Mouse (Mus musculus): ENCODE results near the gene Ctsl.

Ctsl gene

GRCm38 (mm10) chr13:64370173-64370940 lies at the start of gene Ctsl:
Gene Ctsl, minus strand, starts transcription at chr13:64370890.
- peak; percentile 81 for DNase-seq (ENCODE audit: low read depth, low spot score)

GRCm38 (mm10) chr13:64416955-64417601 lies 46.4 kb upstream of the Ctsl start:
- DNase-seq (ENCODE audit: low read depth, low spot score) = no peak

- DNase-seq (ENCODE audit: low read depth, low spot score) = no peak
Observed at GRCm38 (mm10) chr13:64415659-64416058, 45.0 kb upstream of the Ctsl start.

- DNase-seq (ENCODE audit: low read depth, low spot score) = no peak
Observed at GRCm38 (mm10) chr13:64412752-64413257, 42.1 kb upstream of the Ctsl start.

- DNase-seq (ENCODE audit: low read depth, low spot score) = no peak
Observed at GRCm38 (mm10) chr13:64411282-64411681, 40.6 kb upstream of the Ctsl start.

GRCm38 (mm10) chr13:64410604-64411003 lies 39.9 kb upstream of the Ctsl start:
- DNase-seq (ENCODE audit: low read depth, low spot score) = no peak

- no peak for DNase-seq (ENCODE audit: low read depth, low spot score)
Observed at GRCm38 (mm10) chr13:64407992-64408391, 37.3 kb upstream of the Ctsl start.

- DNase-seq (ENCODE audit: low read depth, low spot score) = no peak
Observed at GRCm38 (mm10) chr13:64405550-64405949, 34.9 kb upstream of the Ctsl start.

GRCm38 (mm10) chr13:64403519-64403918 lies 32.8 kb upstream of the Ctsl start:
- no peak for DNase-seq (ENCODE audit: low read depth, low spot score)

- no peak for DNase-seq (ENCODE audit: low read depth, low spot score)
Observed at GRCm38 (mm10) chr13:64402951-64403460, 32.3 kb upstream of the Ctsl start.

GRCm38 (mm10) chr13:64402504-64402949 lies 31.8 kb upstream of the Ctsl start:
- DNase-seq (ENCODE audit: low read depth, low spot score) = no peak

- no peak for DNase-seq (ENCODE audit: low read depth, low spot score)
Observed at GRCm38 (mm10) chr13:64402006-64402405, 31.3 kb upstream of the Ctsl start.

- DNase-seq (ENCODE audit: low read depth, low spot score) = no peak
Observed at GRCm38 (mm10) chr13:64400801-64401361, 30.2 kb upstream of the Ctsl start.

GRCm38 (mm10) chr13:64399906-64400305 lies 29.2 kb upstream of the Ctsl start:
- DNase-seq (ENCODE audit: low read depth, low spot score) = no peak

GRCm38 (mm10) chr13:64398065-64398464 lies 27.4 kb upstream of the Ctsl start:
- no peak for DNase-seq (ENCODE audit: low read depth, low spot score)

GRCm38 (mm10) chr13:64396979-64397378 lies 26.3 kb upstream of the Ctsl start:
- DNase-seq (ENCODE audit: low read depth, low spot score) = no peak

GRCm38 (mm10) chr13:64388415-64388814 lies 17.7 kb upstream of the Ctsl start:
- DNase-seq (ENCODE audit: low read depth, low spot score) = no peak

GRCm38 (mm10) chr13:64386048-64386447 lies 15.4 kb upstream of the Ctsl start:
- no peak for DNase-seq (ENCODE audit: low read depth, low spot score)

- DNase-seq (ENCODE audit: low read depth, low spot score) = no peak
Observed at GRCm38 (mm10) chr13:64384937-64385336, 14.2 kb upstream of the Ctsl start.

GRCm38 (mm10) chr13:64380251-64380650 lies 9.6 kb upstream of the Ctsl start:
- DNase-seq (ENCODE audit: low read depth, low spot score) = no peak

- no peak for DNase-seq (ENCODE audit: low read depth, low spot score)
Observed at GRCm38 (mm10) chr13:64378601-64379000, 7.9 kb upstream of the Ctsl start.

- no peak for DNase-seq (ENCODE audit: low read depth, low spot score)
Observed at GRCm38 (mm10) chr13:64376472-64376871, 5.8 kb upstream of the Ctsl start.

Measured in WW6 (cell line).